Mouse (Mus musculus) ES-E14 (cell line): ENCODE data around the gene Arhgap29.

ENCODE experiments used
- CHD2 ChIP-seq: IDR thresholded peaks from 2 replicates; pipeline ENCODE4 v1.6.1; 2014; ENCODE audit warnings: mild to moderate bottlenecking, low read depth, low read length, inconsistent platforms
- HCFC1 ChIP-seq: IDR thresholded peaks from 2 replicates; pipeline ENCODE4 v1.6.1; 2012; ENCODE audit warnings: low read length, inconsistent platforms, borderline replicate concordance; ENCODE audit not compliant: insufficient read depth
- MAFK ChIP-seq: IDR thresholded peaks from 2 replicates; pipeline ENCODE4 v1.6.1; 2014; ENCODE audit warnings: mild to moderate bottlenecking, low read depth, low read length, inconsistent platforms; ENCODE audit not compliant: insufficient read depth
- ZC3H11A ChIP-seq: IDR thresholded peaks from 2 replicates; pipeline ENCODE4 v1.6.1; 2012; ENCODE audit warnings: low read depth, mild to moderate bottlenecking, inconsistent platforms, low read length, borderline replicate concordance

- TF ChIP-seq MAFK (no peak), ZC3H11A (no peak), CHD2 (no peak), HCFC1 (no peak)
Observed at GRCm38 (mm10) chr3:121968621-121969020, 16.3 kb downstream of the Arhgap29 start.
